Mouse (Mus musculus) intestine, embryonic 15.5 days (tissue): ENCODE data around the gene Scn3b. TPM values are rescaled to one million over a fixed set of nuclear protein-coding genes. Genes with fewer than 3 reads are reported as not detected.
A peak's percentile ranks its signal among the peaks of the same experiment; 100 is the strongest.

ENCODE experiments used
- ATAC-seq: fragments of 200-750 bp; cut with Nextera tagmentation; 2 replicates; pipeline ENCODE4 v1.8.0; 2017; ENCODE audit warnings: moderate TSS enrichment, moderate library complexity
- H3K27ac ChIP-seq: fragments of 300-500 bp; sonication (generic); 2 replicates; pipeline ENCODE4 v1.5.1; 2015; ENCODE audit warnings: mild to moderate bottlenecking, inconsistent platforms
- H3K27me3 ChIP-seq: fragments of 300-500 bp; sonication (generic); replicated peaks from 2 replicates; pipeline ENCODE4 v1.6.1; 2015; ENCODE audit warnings: inconsistent platforms
- H3K36me3 ChIP-seq: fragments of 300-500 bp; sonication (generic); 2 replicates; pipeline ENCODE4 v1.6.1; 2015; ENCODE audit warnings: inconsistent platforms
- H3K4me1 ChIP-seq: fragments of 300-500 bp; sonication (generic); replicated peaks from 2 replicates; pipeline ENCODE4 v1.6.1; 2015; ENCODE audit warnings: inconsistent platforms
- H3K4me2 ChIP-seq: fragments of 300-500 bp; sonication (generic); replicated peaks from 2 replicates; pipeline ENCODE4 v1.6.1; 2015; ENCODE audit warnings: mild to moderate bottlenecking, inconsistent platforms
- H3K4me3 ChIP-seq: fragments of 300-500 bp; sonication (generic); replicated peaks from 2 replicates; pipeline ENCODE4 v1.5.1; 2015; ENCODE audit warnings: inconsistent platforms
- H3K9ac ChIP-seq: fragments of 300-500 bp; sonication (generic); 2 replicates; pipeline ENCODE4 v1.6.1; 2015; ENCODE audit warnings: inconsistent platforms
- H3K9me3 ChIP-seq: fragments of 300-500 bp; sonication (generic); 2 replicates; pipeline ENCODE4 v1.6.1; 2016; ENCODE audit warnings: inconsistent platforms
- WGBS: fragments of 180-500 bp; shearing (Covaris S2); methylation state at CpG from one replicate; pipeline ENCODE4 v1.1.7; 2015; 5-methylcytosine and 5-hydroxymethylcytosine counted together
- polyA plus RNA-seq: library from polyadenylated mRNA; unstranded; fragments of >200 nt; fragmentation: Nextera tagmentation; extraction: Ambion mirVana; gene quantifications from 2 replicates; pipeline ENCODE4 v1.2.1, GENCODE M21; 2015

Scn3b gene
- polyA plus RNA-seq, 1 experiment from 2014 or later, result 6.2 TPM

- no peak overlapping the region for H3K4me3 ChIP-seq
- H3K4me1 ChIP-seq, result 0 out of 2 replicates have a peak, but pooled peaks cover 3% of the 10 kb centered on the region
- H3K27me3 ChIP-seq, result no peaks in the 10 kb centered on the region
- no peak overlapping the region; the same call in 1 of the 2 replicates for H3K4me2 ChIP-seq
- H3K36me3 ChIP-seq, result no peaks in the 10 kb centered on the region
- no peak overlapping the region for H3K9ac ChIP-seq
- H3K27ac ChIP-seq, result no peak overlapping the region
- H3K9me3 ChIP-seq, result no peaks in the 10 kb centered on the region
- 59% methylated on average over 9 of the region's 9 CpGs for WGBS
- ATAC-seq, result 0 out of 2 replicates have a peak, but pooled peaks have one; percentile 9
Measured at GRCm38 (mm10) chr9:40333649-40334396, 64.8 kb downstream of the Scn3b start.

GRCm38 (mm10) chr9:40334617-40335016 is 65.6 kb downstream of the Scn3b start:
- Histone ChIP-seq H3K27ac (no peak overlapping the region), H3K4me3 (no peak overlapping the region), H3K9ac (no peak overlapping the region), H3K36me3 (no peaks in the 10 kb centered on the region), H3K27me3 (no peaks in the 10 kb centered on the region), H3K4me1 (0 out of 2 replicates have a peak, but pooled peaks cover 3% of the 10 kb centered on the region), H3K4me2 (no peak overlapping the region), H3K9me3 (no peaks in the 10 kb centered on the region)
- 71% methylated on average over 2 of the region's 2 CpGs for WGBS
- ATAC-seq, result no peak

- 0 out of 2 replicates have a peak, but pooled peaks cover 3% of the 10 kb centered on the region for H3K4me1 ChIP-seq
- H3K36me3 ChIP-seq, result no peaks in the 10 kb centered on the region
- no peak for ATAC-seq
- no peaks in the 10 kb centered on the region for H3K9me3 ChIP-seq
- H3K4me3 ChIP-seq, result no peak overlapping the region
- WGBS, result 71% methylated on average over 5 of the region's 5 CpGs
- H3K4me2 ChIP-seq, result no peak overlapping the region
- H3K9ac ChIP-seq, result no peak overlapping the region
- H3K27ac ChIP-seq, result no peak overlapping the region
- no peaks in the 10 kb centered on the region for H3K27me3 ChIP-seq
Measured at GRCm38 (mm10) chr9:40336701-40337100, 67.7 kb downstream of the Scn3b start.

- H3K27ac ChIP-seq, result no peak overlapping the region
- no peaks in the 10 kb centered on the region for H3K36me3 ChIP-seq
- no peak overlapping the region for H3K4me2 ChIP-seq
- WGBS, result 83% methylated on average over 4 of the region's 4 CpGs
- no peak overlapping the region for H3K4me3 ChIP-seq
- no peaks in the 10 kb centered on the region for H3K4me1 ChIP-seq
- no peak for ATAC-seq
- no peaks in the 10 kb centered on the region for H3K9me3 ChIP-seq
- no peaks in the 10 kb centered on the region for H3K27me3 ChIP-seq
- H3K9ac ChIP-seq, result no peak overlapping the region
Measured at GRCm38 (mm10) chr9:40337131-40337820, 68.3 kb downstream of the Scn3b start.

GRCm38 (mm10) chr9:40339578-40339977 is 70.6 kb downstream of the Scn3b start:
- H3K4me3 ChIP-seq, result no peak overlapping the region
- no peak overlapping the region for H3K4me2 ChIP-seq
- ATAC-seq, result no peak
- H3K9ac ChIP-seq, result no peak overlapping the region
- H3K36me3 ChIP-seq, result no peaks in the 10 kb centered on the region
- WGBS, result 50% methylated on average over 9 of the region's 9 CpGs
- H3K27ac ChIP-seq, result no peak overlapping the region
- H3K27me3 ChIP-seq, result no peaks in the 10 kb centered on the region
- H3K9me3 ChIP-seq, result no peaks in the 10 kb centered on the region
- H3K4me1 ChIP-seq, result no peaks in the 10 kb centered on the region

Other genes starting within 250 kb of the Scn3b start
- not detected in 2 replicates for gene Olfr981, start 247.8 kb upstream of the Scn3b start, polyA plus RNA-seq
- gene Olfr982, start 195.4 kb upstream of the Scn3b start, polyA plus RNA-seq, result not detected in 2 replicates
- not detected in 2 replicates for gene Olfr983, start 175.6 kb upstream of the Scn3b start, polyA plus RNA-seq
- gene Olfr984, start 155.0 kb upstream of the Scn3b start, polyA plus RNA-seq, result not detected in 2 replicates
- gene Olfr985, start 139.0 kb upstream of the Scn3b start, polyA plus RNA-seq, result not detected in 2 replicates
- gene Tmem225, start 121.1 kb upstream of the Scn3b start, polyA plus RNA-seq, result not detected in 2 replicates
- not detected in 2 replicates for gene Olfr986, start 88.3 kb upstream of the Scn3b start, polyA plus RNA-seq
- 4.1 TPM in 2 replicates for gene Zfp202, start 76.9 kb upstream of the Scn3b start, polyA plus RNA-seq